Comparison of ENCODE assay signal across 16 mouse cellular contexts in genomic region chr14:33078110-33078509, GRCm38 (mm10).
"Had no signal": no experiment of that assay in that cellular context is flagged by ENCODE, and none has a peak within 500 bp of the region (broad histone marks: within the 10 kb centered on the region; RNA-seq: fewer than 3 reads in every experiment).

No protein-coding gene starts in this region.

- H3K9me3 ChIP-seq: neural tube, embryonic 12.5 days; neural tube, embryonic 13.5 days; neural tube, embryonic 15.5 days; stomach, embryonic 15.5 days had no signal

- H3K4me2 ChIP-seq: neural tube, embryonic 12.5 days; neural tube, embryonic 13.5 days; neural tube, embryonic 15.5 days; stomach, embryonic 15.5 days had no signal

- H3K27ac ChIP-seq: neural tube, embryonic 12.5 days; neural tube, embryonic 13.5 days; neural tube, embryonic 15.5 days; stomach, embryonic 15.5 days; stomach, postnatal 0 days had no signal

- H3K9ac ChIP-seq: neural tube, embryonic 12.5 days; neural tube, embryonic 13.5 days; neural tube, embryonic 15.5 days; stomach, embryonic 15.5 days had no signal

- H3K36me3 ChIP-seq: neural tube, embryonic 12.5 days; neural tube, embryonic 13.5 days; neural tube, embryonic 15.5 days; stomach, embryonic 15.5 days had no signal

- H3K27me3 ChIP-seq: neural tube, embryonic 12.5 days; stomach, embryonic 15.5 days had no signal

- H3K4me3 ChIP-seq: neural tube, embryonic 12.5 days; neural tube, embryonic 13.5 days; neural tube, embryonic 15.5 days; stomach, embryonic 15.5 days had no signal

- DNase-seq: retina, postnatal 1 day; right cerebral cortex, adult 18-20 months; right cerebral cortex, postnatal 14 days; right cerebral cortex, postnatal 25 days; right cerebral cortex, postnatal 4 days; spleen, adult 18-20 months; thymus, adult 18-20 months; thymus, adult 2 months; thymus, postnatal 14 days; thymus, postnatal 25 days; thymus, postnatal 4 days had no signal

- H3K4me1 ChIP-seq: neural tube, embryonic 12.5 days; stomach, embryonic 15.5 days had no signal
